Mouse (Mus musculus) liver, postnatal 0 days (tissue): ENCODE data around the gene Hus1.

Source experiments
- CTCF ChIP-seq: sonication (generic); IDR thresholded peaks from 2 replicates; pipeline ENCODE4 v1.5.1; 2016; ENCODE audit warnings: antibody characterized with exemption, low read depth
- EP300 ChIP-seq: IDR thresholded peaks from 2 replicates; pipeline ENCODE4 v1.6.1; 2016; ENCODE audit warnings: antibody characterized with exemption, low read depth, mild to moderate bottlenecking

DNA sequence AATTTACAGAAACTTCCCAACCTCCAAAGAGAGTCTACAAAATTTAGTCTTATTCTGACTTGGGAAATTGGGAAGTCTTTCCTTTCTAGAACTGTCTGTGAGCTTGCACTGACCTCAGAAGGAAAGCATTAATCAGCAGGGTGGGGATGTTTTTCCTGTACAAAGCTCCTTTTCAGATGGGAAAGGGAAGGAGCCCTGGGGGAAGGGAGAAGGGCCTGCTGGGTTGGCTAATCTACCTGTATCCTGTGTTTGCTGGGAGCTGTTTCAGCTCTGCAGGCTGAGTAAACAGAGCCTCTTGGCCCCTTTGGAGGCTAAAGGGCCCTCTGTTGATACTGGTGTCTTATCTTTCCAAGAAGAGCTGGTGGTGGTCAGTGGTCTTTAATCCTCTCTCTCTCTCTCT is 24.9 kb downstream of the Hus1 start:
- TF ChIP-seq CTCF (no peak), EP300 (no peak)
